Mouse (Mus musculus): ENCODE measurements around the gene Lamc3.

DNA sequence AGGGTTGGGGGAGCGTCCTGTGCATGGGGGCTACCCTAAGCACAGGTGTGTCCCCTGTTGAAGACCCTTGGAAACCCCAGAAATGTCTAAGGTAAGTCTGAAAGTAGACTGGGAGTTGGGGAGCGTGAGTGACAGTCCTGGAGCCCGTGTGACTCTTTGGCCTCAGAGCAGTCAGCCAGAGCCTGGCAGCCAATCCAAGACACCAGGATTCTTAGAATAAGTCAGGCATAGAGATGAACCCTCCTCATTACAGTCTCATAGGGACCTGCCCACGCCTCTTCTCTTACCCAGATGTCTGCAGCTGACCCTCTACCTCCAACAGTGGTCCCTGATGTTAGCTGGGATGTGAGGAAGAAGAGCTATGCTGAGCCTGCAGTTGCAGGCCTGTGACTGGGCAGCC lies 21.8 kb upstream of the Lamc3 start:
- TF ChIP-seq CTCF (conservative IDR thresholded peaks at IDR 0.05; ENCODE audit: insufficient read depth, insufficient read length, low read depth, low read length) (no peak), POLR2A (IDR thresholded peaks at IDR 0.05; ENCODE audit: low read depth, low read length) (no peak)
